Mouse (Mus musculus) liver, postnatal 0 days (tissue): Measurements from ENCODE around the gene Cd300ld4.
"Not testable (repeated sequence)": the region's sequence is repeated elsewhere in the genome, so short reads cannot be mapped to it uniquely, and the experiment has no call there.

Experiments used
- CTCF ChIP-seq: sonication (generic); IDR thresholded peaks from 2 replicates; pipeline ENCODE4 v1.5.1; 2016; ENCODE audit warnings: antibody characterized with exemption, low read depth
- EP300 ChIP-seq: IDR thresholded peaks from 2 replicates; pipeline ENCODE4 v1.6.1; 2016; ENCODE audit warnings: antibody characterized with exemption, low read depth, mild to moderate bottlenecking

- TF ChIP-seq EP300, CTCF: not testable (repeated sequence)
These were observed at the start of gene Cd300ld4 for GRCm38 (mm10) chr11:115026912-115027311.
